Mouse (Mus musculus): ENCODE measurements around the gene Clec2i.
A peak's percentile ranks its signal among the peaks of the same experiment; 100 is the strongest.
"Not testable (repeated sequence)": the region's sequence is repeated elsewhere in the genome, so short reads cannot be mapped to it uniquely, and the experiment has no call there.

Gene Clec2i

DNA sequence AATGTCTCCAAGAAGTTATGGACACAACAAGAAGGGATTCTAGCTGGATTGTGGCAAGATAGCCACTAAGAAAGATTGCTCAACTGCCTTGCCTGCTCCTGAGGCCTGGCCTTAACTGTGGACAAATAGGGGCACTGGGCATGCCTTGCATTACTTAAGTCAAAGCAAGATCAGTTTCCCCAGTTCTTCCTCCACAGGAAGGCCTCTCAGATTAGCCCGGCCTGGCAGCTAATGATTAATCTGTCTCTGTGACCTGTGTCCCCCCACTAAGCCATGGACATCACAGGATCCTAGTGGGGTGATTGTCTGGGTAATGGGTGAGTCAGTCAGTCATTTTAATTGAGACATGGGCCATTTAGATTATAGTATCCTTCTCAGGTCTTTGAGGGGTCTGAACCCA, 31.9 kb upstream of the Clec2i start:
- DNase-seq (ENCODE audit: low read depth), result no peak

DNA sequence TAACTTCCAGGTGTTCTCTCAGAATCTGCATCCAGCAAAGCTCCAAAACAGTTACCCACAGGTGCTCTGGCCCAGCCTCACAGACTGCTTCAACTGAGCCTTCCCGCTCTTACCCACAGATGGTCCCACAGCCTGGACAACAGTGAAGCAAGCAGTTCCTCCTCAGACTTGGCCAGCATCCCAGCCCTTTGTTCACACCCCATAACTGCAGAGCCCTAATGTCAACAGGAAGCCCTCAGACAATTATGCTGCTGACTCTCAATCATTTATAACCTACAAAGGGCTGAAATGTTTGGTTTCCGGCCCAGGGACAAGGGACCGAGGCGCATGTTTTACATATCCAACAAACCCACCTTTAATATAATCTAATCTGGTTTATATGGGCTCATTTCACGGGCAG, 31.1 kb upstream of the Clec2i start:
- DNase-seq (ENCODE audit: low read depth), result peak; percentile 33

DNA sequence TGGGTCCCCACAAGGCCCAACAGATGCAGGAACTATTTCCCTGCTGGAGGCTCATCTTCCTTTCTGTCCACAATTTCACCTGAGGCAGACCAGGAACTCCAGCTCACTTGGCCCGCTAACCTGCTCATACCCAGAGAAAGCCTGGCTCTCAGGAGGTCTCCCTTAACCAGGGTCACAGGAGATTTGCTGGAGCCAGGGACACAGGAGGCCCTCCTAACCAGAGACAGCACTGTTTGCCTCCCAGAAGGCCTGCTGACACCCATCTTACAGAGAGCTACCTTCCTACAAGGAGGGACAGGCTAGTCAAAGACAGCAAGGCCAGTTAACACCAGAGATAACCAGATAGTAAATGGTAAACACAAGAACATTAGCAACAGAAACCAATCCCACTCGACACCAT, 29.4 kb upstream of the Clec2i start:
- DNase-seq (ENCODE audit: low read depth), result no peak

DNA sequence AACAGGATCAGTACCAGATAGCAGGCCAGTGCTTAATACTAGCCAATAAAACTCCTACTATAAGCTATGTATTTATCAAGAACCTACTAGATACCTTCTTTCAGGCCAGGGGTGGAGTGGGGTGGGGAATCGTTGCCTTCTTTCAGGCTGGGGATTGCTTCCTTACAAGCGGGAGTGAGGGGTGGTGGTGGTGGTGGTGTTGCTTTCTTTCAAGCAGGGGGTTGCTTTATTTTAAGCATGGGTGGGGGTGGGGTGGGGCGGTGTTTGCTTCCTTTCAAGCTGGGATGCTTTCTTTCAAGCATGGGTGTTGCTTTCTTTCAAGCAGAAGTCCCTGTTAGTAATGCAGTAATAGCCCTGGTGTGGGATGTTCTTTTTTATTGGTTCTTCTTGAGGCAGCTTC, 18.5 kb upstream of the Clec2i start:
- no peak for DNase-seq (ENCODE audit: low read depth)

DNA sequence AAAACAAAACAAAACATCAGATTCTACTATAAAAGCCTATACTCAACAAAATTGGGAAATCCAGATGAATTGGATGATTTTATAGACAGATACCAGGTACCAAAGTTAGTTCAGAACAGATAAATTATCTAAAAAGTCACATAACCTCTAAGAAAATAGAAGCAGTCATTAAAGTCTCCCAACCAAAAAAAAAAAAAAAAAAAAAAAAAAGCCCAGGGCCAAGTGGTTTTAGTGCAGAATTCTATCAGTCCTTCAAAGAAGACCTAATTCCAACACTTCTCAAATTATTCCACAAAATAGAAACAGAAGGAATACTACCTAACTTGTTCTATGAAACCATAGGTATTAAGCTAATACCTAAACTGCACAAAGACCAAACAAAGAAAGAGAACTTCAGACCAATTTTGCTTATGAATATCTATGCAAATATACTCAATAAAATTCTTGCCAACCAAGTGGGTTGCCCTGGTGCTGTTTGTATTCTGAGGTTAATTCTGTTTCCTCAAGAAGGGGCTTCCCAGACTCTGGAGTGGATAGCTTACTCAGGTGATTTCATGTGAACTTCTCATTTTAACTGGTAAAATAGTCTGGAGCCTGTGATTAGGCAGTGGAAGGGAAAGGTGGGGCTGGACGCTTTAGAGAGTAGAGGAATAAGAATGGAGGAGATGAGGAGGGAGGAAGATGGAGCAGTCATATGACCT, 15.3 kb upstream of the Clec2i start:
- DNase-seq (ENCODE audit: low read depth), result no peak

DNA sequence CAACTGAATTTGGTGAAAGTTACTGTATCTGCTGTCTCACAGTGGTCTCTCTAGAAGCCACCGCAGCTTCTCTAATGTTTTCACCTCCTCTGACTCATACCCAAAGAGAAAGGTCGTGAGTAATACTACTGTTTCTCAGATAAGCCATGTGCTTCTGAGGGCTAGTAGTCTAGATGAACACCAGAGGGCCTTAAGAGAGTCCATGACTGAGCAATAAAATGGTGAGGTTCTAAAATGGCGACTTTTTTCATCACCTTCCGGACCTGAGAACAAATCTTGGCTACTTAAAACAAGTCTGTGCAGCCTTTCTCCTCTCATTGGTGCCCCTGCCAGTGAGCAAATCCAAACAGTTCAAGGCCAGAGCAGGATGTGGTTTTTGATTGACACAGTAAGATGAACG, 1.4 kb downstream of the Clec2i start:
- peak; percentile 86 for DNase-seq (ENCODE audit: low read depth)

DNA sequence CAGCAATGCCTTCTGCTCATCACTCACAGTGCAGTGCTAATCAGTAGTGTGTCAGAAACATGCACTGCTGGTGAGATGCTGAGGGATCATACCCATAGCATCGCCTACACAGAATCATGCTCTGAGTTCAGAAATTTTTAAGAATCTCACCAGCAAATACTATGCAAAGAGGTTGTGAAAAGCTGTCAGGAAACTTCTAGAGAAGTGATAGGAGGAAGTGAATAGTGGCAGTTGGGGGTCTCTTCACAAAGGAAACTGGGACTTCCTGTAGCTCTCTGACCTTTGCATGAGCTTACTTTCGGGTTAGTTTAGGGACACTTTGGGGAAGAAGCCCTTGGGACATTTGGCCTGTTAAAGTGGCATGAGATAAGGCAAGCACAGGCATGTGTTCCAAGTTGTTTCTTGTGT, 3.6 kb downstream of the Clec2i start, which contains the start of gene BC035044:
BC035044 (minus strand) TSS at position 179 of the 408 bp plus-strand sequence.
- DNase-seq (ENCODE audit: low read depth), result peak; percentile 30

DNA sequence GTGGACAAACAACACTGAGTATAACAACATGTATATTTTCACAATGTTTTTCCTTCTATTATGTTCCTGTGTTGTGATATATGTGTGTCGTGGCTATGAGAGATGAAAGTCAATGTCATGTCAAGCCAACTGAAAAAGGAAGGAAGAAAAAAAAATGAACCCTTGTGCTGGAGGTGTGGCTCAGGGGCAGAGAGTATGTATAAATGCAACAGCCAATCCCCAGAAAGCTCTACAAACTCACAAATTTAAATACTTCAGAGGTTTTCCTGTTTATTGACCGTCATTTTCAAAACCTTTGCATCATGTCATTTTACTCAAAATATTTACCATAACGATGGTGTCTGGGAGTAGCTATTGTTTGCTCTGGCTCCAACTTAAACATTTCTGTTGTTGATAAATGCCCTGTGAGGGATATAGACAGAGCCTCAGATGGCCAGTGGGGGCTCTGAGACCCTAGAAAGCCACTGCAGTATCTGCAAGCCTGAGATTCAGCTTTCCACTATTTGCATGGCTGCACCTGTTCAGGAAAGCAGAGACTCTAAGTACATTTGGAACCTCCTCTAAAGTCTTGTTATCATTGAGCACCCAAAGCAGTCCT, 8.1 kb downstream of the Clec2i start:
- no peak for DNase-seq (ENCODE audit: low read depth)

DNA sequence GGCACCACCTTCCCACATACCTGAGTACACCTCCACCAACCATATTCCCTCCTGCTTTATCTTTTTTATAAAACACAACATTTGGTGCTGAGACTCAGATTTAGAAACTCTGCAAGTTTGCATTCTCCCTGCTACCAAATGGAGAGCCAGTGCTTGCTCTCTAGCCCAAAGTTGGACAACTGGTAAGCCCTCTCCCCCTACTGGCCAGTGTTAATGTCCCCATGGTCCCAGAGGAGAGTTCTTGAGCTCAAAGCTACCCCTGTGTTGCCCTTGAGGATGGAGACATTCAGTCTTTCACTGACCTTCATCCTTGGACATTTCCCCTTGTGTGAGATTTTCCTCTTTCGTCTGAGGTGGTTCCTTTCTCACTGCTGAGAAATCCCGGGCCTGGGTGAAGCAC, 12.7 kb downstream of the Clec2i start:
- DNase-seq (ENCODE audit: low read depth), result no peak

DNA sequence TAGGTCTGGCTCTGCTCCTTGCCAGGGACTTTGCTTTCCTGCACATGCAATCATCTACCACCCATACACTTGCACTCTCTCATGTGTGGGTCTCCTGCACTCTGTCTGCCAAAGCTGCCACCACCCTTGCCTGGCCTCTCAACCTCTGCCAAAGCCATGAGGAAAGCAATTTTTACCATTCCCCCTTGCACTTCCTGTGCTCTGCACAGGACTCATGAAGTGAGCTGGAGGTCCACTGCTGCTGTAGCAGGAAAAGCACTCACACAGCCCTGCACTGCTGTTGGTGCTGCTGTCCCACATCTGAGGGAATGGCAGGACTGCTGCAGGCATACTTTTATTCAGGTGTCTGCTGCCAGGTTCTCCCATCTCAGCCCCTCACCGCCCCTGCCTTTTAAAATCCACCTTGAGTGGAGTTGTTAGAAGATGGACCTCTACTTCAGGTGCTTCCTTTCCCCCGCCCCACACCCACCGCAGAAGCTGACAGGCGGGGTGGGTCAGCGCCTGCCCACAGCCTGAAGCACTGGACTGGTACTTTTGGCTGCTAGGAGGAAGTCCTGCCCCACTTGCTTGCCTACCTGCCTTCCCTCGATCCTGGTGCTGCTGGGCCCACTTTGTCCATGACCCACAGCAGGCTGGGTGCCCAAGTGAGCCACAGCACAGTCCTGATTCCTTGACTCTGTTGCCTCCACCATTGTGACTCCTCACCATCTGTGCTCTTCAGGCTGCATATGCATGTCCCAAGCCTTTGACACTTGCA, 13.6 kb downstream of the Clec2i start:
- DNase-seq (ENCODE audit: low read depth), result not testable (repeated sequence)

DNA sequence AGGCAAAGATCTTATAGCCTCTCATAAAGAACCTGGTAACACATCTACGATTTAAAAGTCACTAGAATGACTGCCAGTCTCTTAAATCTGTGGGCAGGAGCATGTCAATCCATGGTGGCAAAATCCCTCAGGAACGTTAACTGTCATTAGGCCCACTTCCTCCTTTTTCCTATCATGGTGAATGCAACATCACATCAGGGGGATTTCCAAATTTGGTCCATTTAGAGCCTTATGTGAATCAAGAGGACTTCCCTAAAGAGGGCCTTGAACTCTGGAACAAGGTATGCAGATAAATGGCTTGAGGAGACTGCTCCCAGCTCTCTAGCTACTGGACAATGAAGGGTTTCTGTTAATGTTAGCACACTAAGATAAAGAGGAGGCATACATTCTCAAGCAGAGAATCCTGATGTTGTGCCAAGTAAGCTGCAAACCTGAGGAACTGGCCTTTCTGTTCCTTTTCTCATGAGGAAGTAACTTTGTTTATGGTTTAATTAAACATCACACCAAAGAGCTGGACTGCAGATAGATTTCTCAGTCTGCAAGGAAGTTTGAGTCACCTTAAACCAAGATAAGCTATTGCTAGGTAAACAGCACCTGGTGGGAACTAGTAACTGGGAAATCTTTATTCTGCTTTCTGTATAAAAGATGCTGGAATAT, 26.3 kb downstream of the Clec2i start:
- DNase-seq (ENCODE audit: low read depth), result no peak

DNA sequence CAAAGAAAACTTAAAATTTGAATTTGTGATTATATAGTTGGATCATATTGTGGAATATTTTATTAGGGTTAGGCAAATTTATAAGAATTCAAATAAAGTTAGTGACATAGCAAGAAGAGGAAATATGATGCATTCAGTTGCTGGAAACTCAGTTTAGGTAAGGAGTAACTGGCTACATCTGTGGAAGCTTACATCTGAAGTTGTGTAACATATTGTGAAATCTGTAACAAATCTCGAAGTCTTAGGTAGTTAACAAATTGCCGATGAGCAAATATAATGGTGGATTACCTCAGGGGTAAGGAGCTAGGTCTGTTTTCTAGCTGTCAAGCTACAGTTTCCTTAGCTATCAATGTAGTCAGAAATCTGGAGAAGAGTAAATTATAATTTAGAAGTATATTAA, 29.9 kb downstream of the Clec2i start:
- no peak for DNase-seq (ENCODE audit: low read depth)

DNA sequence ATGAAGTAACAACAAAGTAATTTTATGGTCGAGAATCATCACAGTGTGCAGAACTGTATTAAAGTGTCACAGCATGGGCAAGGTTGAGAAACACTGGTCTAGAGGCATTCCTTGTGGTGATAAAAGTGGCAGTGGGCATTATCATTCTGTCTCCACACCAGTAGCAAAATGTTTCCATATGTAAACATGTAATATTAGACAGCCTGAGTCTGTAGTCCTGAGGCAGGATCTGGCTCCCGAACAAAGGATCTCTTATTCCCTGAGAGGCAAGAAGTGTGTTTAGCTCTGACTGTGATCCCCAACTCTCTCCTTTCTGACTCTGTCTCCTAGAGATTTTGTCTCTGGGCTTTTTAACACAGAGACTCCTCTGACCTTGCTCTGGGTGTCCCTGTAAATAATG, 45.7 kb downstream of the Clec2i start:
- DNase-seq (ENCODE audit: low read depth), result no peak

DNA sequence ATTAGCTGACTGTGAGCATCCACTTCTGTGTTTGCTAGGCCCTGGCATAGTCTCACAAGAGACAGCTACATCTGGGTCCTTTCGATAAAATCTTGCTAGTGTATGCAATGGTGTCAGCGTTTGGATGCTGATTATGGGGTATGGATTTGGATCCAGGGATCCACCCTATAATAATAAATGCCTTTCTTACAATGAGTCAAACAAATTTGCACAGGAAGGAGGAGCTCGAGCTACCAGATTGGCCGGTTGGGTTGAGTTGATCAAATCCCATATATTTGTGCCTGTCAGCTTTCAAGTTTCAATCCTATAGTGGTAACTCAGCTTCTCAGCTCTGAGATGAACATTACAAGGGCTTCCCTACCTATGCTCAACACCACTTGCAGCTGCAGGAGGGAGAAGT, 46.7 kb downstream of the Clec2i start, which contains the start of gene Clec2g:
Clec2g (plus strand) TSS at position 301 of the 400 bp plus-strand sequence.
- not testable (repeated sequence) for DNase-seq (ENCODE audit: low read depth)

DNA sequence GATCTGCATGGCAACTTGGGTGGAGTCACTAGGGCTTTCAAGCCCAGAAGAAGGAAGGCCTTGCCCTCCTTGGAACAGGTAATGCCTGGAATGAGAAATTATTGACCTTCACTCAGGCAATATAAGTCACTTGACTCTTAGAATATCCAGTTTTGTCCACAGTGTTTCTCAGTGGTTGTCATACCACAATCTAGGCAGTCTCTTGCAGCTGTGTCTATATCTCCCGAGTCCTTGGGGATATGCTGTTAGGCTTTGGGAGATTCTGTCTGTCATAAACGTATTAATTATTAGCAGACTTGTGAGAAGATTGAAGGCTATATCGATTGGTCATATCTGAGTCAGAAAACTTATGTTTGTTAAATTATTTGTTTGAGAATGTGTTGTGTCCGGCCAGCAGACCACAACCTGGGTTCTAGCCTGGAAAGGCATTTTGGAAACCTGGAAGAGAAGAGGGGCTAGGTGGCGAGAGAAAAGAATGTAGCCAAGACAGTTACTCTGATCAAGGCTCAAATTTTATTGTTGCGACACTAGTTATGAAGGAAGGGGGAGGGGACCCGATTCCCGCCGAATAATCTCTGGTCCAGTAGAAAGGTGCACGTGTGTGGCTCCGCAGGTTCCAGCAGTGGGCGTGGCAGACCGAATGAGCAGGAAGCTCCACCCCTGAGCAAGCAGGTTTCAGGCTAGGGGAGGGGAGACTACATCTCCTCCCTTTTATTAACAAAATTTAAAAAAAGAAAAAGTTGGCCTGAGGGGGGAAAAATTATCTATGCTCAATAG, 48.7 kb downstream of the Clec2i start:
- not testable (repeated sequence) for DNase-seq (ENCODE audit: low read depth)

DNA sequence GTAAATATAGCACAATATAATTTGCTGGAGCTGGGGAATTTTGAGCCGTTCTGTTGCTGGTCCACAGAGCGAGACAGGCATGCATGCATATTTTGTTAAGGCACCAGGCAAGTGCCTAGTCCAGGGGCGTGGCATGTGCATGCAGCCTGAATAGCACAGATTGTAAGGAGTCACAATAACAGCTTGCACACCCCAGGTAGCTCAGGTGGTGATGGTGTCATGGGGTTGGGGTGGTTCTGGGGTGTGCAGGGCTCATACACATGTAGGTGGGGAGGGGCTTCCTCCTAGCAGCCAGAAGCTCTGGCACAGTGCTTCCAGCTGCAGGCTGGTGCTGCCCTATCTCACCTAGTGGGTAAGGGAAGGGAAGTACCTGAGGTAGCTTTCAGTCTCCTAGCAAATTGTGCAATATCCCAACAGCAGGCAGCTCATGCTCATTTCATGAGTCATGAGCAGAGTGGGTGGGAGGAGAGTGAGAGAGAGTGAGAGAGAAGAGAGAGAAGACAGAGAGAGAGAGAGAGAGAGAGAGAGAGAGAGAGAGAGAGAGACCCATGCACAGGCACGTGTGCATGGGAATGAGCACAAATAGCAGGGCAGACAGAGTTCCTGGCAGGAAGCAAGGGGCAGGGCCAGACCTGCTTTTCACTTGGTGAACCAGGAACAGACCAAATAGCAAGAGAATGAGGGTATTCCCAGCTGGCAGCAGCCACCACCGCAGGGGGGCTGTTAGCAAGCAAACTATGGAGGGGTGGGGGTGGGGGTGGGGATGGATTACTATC, 54.4 kb downstream of the Clec2i start:
- no peak for DNase-seq (ENCODE audit: low read depth)

DNA sequence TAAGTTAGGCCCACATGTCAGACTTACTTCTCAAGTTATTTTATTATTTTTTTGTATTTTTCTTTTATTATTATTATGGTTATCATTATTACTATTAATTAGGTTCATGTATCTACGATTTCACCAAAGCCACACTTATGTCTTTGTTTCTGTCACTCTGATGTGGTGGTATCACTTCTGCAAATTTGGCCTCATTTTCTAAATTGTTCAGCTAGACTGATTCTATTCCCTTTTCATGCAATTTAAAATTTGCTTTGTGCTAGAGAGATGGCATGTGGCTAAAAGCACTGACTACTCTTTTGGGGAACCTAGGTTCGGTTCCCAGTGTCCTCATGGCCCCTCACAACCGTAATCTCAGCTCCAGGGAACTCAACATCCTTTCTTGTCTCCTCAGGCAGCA, 58.2 kb downstream of the Clec2i start:
- DNase-seq (ENCODE audit: low read depth), result no peak
